Mouse (Mus musculus) stomach, embryonic 14.5 days (tissue): ENCODE results near the gene Scyl3. TPM values are rescaled to one million over a fixed set of nuclear protein-coding genes. Genes with fewer than 3 reads are reported as not detected.

Source experiments
- ATAC-seq: fragments of 200-750 bp; cut with Nextera tagmentation; 2 replicates; pipeline ENCODE4 v1.8.0; 2017; ENCODE audit warnings: low read depth, moderate TSS enrichment; ENCODE audit not compliant: insufficient number of reproducible peaks, insufficient read depth, low FRiP score
- H3K27ac ChIP-seq: fragments of 300-500 bp; sonication (generic); 2 replicates; pipeline ENCODE4 v1.5.1; 2014; ENCODE audit warnings: mild to moderate bottlenecking, low read length, moderate library complexity, mixed read lengths
- H3K27me3 ChIP-seq: fragments of 300-500 bp; sonication (generic); 2 replicates; pipeline ENCODE4 v1.6.1; 2014; ENCODE audit warnings: low read length, control low read depth, mixed read lengths; ENCODE audit not compliant: control insufficient read depth, insufficient read depth
- H3K36me3 ChIP-seq: fragments of 300-500 bp; sonication (generic); 2 replicates; pipeline ENCODE4 v1.6.1; 2014; ENCODE audit warnings: mild to moderate bottlenecking, control low read depth, low read length, moderate library complexity, mixed read lengths; ENCODE audit not compliant: control insufficient read depth, insufficient read depth
- H3K4me1 ChIP-seq: fragments of 300-500 bp; sonication (generic); 2 replicates; pipeline ENCODE4 v1.6.1; 2014; ENCODE audit warnings: low read length, control low read depth, mixed read lengths; ENCODE audit not compliant: control insufficient read depth, insufficient read depth
- H3K4me2 ChIP-seq: fragments of 300-500 bp; sonication (generic); replicated peaks from 2 replicates; pipeline ENCODE4 v1.6.1; 2014; ENCODE audit warnings: low read depth, low read length, control low read depth
- H3K4me3 ChIP-seq: fragments of 300-500 bp; sonication (generic); 2 replicates; pipeline ENCODE4 v1.5.1; 2014; ENCODE audit warnings: low read depth, low read length, control low read depth
- H3K9ac ChIP-seq: fragments of 300-500 bp; sonication (generic); replicated peaks from 2 replicates; pipeline ENCODE4 v1.6.1; 2014; ENCODE audit warnings: low read depth, mild to moderate bottlenecking, control low read depth, low read length, moderate library complexity, mixed read lengths
- H3K9me3 ChIP-seq: fragments of 300-500 bp; sonication (generic); 2 replicates; pipeline ENCODE4 v1.6.1; 2016; ENCODE audit warnings: low read depth, low read length, control low read depth; ENCODE audit not compliant: control insufficient read depth
- WGBS: fragments of 180-500 bp; shearing (Covaris S2); extraction: QIAGEN DNeasy Blood & Tissue Kit; methylation state at CpG from one replicate; pipeline ENCODE4 v1.1.7; 2014; 5-methylcytosine and 5-hydroxymethylcytosine counted together
- polyA plus RNA-seq: library from polyadenylated mRNA; unstranded; fragments of >200 nt; fragmentation: Nextera tagmentation; extraction: Ambion mirVana; gene quantifications from 2 replicates; pipeline ENCODE4 v1.2.1, GENCODE M21; 2014

Gene Scyl3
- polyA plus RNA-seq, result 16.6 and 22.6 TPM in 2 replicates

DNA sequence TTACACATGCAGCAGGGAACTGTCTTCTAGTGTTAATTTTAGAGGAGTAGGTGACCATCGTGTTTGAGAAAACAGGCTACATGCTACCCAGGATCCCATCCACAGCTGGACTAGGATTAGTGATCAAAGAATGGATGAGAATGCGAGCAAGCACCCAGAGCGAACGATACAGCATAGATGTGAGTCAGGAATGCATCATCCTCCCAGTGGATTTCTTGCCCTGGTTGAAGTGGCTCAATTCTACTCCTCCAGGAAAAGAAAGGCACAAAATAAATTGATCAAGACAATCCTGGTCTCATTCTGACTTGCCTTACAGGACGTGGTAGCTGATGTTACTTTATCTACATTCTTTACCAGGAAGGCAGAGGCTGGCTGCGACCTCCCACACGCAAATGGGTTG is at the start of gene Scyl3:
Gene Scyl3, plus strand, starts transcription at position 255 of the 400 bp plus-strand sequence.
- Histone ChIP-seq H3K4me1 (peaks cover 16% of the 10 kb centered on the region; the same call in 1 of the 2 replicates), H3K9me3 (no peaks in the 10 kb centered on the region), H3K27me3 (no peaks in the 10 kb centered on the region), H3K4me3 (peak within 1 kb of the TSS; percentile 89), H3K9ac (peak within 1 kb of the TSS; percentile 92), H3K27ac (peak within 1 kb of the TSS; percentile 67), H3K4me2 (peak within 1 kb of the TSS; percentile 80), H3K36me3 (peaks cover 5% of the 10 kb centered on the region; the same call in 1 of the 2 replicates)
- no peak for ATAC-seq
- 67% methylated on average over 7 of the region's 7 CpGs for WGBS

DNA sequence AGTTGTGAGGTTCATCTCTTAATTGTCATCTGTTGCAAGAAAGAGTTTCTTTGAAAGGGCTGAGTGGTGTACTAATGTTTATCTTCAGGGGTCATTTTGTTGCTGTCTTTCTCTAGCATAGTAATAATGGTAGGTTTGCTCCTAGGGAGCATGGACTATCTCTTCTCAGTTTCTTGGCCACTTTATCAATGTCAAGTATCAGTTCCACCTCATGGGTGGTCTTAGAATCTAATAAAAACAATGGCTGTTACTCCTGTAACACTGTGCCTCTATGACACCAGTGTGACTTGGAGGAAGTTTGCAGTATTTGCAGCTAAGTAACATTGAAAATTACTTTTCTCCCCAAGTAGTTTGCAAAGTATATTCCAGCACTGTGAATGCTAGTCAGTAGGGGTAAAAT is 39.3 kb upstream of the Scyl3 start:
- H3K9ac ChIP-seq, result no peak overlapping the region
- ATAC-seq, result no peak
- no peak overlapping the region for H3K4me2 ChIP-seq
- H3K27me3 ChIP-seq, result no peaks in the 10 kb centered on the region
- H3K9me3 ChIP-seq, result no peaks in the 10 kb centered on the region
- no peak overlapping the region for H3K27ac ChIP-seq
- no peaks in the 10 kb centered on the region for H3K4me1 ChIP-seq
- H3K4me3 ChIP-seq, result no peak overlapping the region
- peaks cover 2% of the 10 kb centered on the region; the same call in 1 of the 2 replicates for H3K36me3 ChIP-seq

DNA sequence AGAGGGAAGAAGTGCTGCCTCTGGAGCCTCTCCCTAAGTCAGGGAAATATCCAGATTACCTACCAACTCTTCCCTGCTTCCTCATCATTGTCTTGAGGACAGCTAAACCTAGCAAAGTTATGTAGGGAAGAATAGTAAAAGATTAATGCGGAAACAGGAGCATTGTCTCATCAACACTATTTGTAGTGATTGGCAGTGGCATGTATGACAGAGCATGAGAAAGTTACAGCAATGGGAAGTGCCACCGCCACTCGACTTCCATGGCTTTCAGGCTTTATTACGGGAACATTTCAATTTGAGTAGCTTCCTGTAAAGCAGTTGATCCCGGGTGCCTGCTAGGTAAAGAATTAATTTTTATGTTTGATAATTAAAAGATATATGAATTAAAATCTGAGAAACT is 35.6 kb upstream of the Scyl3 start:
- H3K4me1 ChIP-seq, result no peaks in the 10 kb centered on the region
- H3K4me3 ChIP-seq, result no peak overlapping the region
- no peaks in the 10 kb centered on the region for H3K9me3 ChIP-seq
- peaks cover 2% of the 10 kb centered on the region; the same call in 1 of the 2 replicates for H3K36me3 ChIP-seq
- no peaks in the 10 kb centered on the region for H3K27me3 ChIP-seq
- no peak overlapping the region for H3K9ac ChIP-seq
- H3K4me2 ChIP-seq, result no peak overlapping the region
- WGBS, result 92% methylated on average over 5 of the region's 5 CpGs
- ATAC-seq, result no peak
- H3K27ac ChIP-seq, result no peak overlapping the region

DNA sequence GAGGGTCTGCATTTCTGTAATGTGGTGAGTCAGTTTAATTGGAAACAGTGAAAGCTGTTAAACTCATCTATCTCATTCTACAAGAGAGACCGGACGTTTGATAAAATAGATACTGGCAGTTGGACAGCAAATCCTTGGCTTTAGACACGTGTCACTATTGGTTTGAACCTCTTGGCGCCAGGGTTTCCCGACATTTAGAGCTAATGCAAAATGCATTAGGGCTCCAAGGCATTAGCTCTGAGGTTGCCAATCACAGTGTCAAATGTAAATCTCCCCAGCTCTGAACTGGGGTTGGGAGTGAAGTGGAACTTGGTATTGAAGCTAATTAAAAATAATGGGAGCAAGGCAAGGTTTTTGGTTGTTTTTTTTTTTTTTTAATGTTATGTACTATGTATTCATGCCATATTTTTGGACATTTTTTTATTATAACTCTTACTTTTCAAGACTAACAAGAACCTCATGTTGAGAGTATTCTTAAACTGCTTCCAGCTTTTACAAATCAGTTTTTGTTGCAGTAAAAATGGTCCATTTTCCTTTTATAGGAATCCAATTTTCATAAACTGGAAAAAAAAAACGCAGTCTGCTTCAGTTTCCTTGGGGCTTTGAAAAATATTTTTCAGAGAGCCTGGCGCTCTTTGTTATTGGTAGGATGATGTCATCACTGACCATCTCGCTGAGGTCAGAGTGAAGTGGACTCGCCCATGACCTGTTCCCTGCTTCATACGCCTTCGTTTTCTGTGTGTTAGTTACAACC is 34.9 kb upstream of the Scyl3 start:
- ATAC-seq, result no peak
- Histone ChIP-seq H3K27me3 (no peaks in the 10 kb centered on the region), H3K9ac (no peak overlapping the region), H3K4me3 (no peak overlapping the region), H3K9me3 (no peaks in the 10 kb centered on the region), H3K4me1 (no peaks in the 10 kb centered on the region), H3K4me2 (no peak overlapping the region), H3K36me3 (peaks cover 2% of the 10 kb centered on the region; the same call in 1 of the 2 replicates), H3K27ac (no peak overlapping the region)
- WGBS, result 79% methylated on average over 11 of the region's 11 CpGs

DNA sequence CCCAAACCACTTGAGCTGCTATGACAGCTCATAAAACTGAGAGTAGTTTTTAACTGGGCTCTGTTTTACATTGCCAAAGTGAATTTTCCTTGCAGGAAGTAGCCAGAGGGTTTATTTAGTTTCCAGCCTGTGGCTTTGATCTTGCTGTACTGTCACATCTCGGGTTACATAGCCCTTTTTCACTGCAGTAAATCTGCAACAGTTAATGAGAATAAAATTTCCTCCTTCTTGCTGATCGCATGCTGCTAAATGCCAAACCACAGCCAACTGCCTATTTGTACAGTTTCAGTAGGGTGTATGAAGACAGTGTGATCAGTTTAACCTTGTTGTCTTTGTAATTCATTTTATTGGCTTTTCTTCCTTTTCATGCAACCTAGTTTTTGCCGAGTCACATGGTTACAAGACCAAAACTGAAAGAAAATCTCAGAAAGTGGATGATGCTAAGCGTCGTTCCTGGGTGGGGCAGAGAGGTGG is 30.6 kb upstream of the Scyl3 start:
- no peak for ATAC-seq
- H3K27ac ChIP-seq, result no peak overlapping the region
- H3K9me3 ChIP-seq, result no peaks in the 10 kb centered on the region
- no peak overlapping the region for H3K4me2 ChIP-seq
- 43% methylated on average over 5 of the region's 5 CpGs for WGBS
- no peak overlapping the region for H3K9ac ChIP-seq
- H3K27me3 ChIP-seq, result no peaks in the 10 kb centered on the region
- H3K4me1 ChIP-seq, result no peaks in the 10 kb centered on the region
- H3K36me3 ChIP-seq, result no peaks in the 10 kb centered on the region
- no peak overlapping the region for H3K4me3 ChIP-seq

DNA sequence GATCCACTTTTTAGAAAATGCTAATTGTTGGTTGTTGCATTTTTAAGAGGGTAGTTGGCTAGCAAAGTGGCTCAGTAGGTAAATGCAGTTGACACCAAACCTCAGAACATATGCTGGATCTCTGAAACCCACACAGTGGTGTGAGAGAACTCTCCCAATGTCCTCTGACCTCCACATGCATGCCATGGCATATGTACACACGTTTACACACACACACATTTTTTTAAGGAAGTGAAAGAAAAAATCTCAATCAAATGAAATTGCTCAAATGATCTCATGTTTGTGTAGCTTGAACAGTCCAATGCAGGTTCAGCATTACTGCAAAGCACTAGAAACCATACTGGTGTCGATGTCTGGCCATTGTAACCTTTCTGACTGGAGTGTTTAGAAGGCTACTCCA is 29.3 kb upstream of the Scyl3 start:
- Histone ChIP-seq H3K27ac (no peak overlapping the region), H3K4me1 (no peaks in the 10 kb centered on the region), H3K4me3 (no peak overlapping the region), H3K36me3 (no peaks in the 10 kb centered on the region), H3K9ac (no peak overlapping the region), H3K27me3 (no peaks in the 10 kb centered on the region), H3K9me3 (no peaks in the 10 kb centered on the region), H3K4me2 (no peak overlapping the region)
- 89% methylated on average over 2 of the region's 2 CpGs for WGBS
- no peak for ATAC-seq

DNA sequence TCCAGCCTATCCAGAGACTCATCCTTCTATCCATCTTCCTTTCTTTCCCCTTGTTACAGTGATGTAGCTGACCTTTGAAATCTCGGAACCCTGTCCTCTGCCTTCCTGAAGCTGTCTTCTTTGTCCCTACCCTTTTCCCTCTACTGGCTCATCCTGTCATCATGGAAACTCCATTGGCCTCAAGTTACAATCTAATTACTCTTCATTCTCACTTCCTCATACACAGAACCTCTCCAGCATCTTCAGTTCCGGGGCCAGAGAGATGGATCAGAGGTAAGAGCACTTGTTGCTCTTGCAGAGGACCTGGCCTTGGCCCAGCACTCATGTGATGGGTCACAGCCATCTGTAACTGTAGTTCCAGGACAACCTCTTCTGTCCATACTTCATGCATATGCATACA is 28.7 kb upstream of the Scyl3 start:
- no peak for ATAC-seq

DNA sequence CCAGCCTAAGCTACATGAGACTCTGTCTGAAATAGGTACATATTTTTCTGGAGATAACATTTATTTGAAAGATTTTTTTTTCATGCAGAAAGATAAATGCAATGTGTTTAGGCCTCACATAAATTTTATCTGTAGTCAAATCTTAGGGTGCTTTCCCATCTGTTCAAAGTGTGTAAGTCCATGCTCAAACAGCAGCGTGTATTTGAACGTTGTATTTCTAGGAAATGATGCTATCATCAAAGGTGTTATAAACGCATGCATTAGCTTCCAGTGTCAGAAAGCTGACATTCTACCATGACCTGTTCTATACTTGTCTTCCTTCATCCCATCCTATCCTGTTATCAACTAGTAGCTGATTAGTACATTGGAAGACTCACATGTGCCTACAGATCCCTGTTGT is 25.5 kb upstream of the Scyl3 start:
- Histone ChIP-seq H3K36me3 (no peaks in the 10 kb centered on the region), H3K9me3 (no peaks in the 10 kb centered on the region), H3K27me3 (no peaks in the 10 kb centered on the region), H3K4me3 (no peak overlapping the region), H3K9ac (no peak overlapping the region), H3K27ac (no peak overlapping the region), H3K4me1 (0 out of 2 replicates have a peak, but pooled peaks cover 7% of the 10 kb centered on the region), H3K4me2 (no peak overlapping the region)
- WGBS, result 88% methylated on average over 3 of the region's 3 CpGs
- no peak for ATAC-seq

More for the DNA sequence above, 28.7 kb upstream of the Scyl3 start:
- 85% methylated on average over 2 of the region's 2 CpGs for WGBS
- Histone ChIP-seq H3K4me1 (no peaks in the 10 kb centered on the region), H3K27me3 (no peaks in the 10 kb centered on the region), H3K27ac (no peak overlapping the region), H3K9ac (no peak overlapping the region), H3K36me3 (no peaks in the 10 kb centered on the region), H3K4me2 (no peak overlapping the region), H3K9me3 (no peaks in the 10 kb centered on the region), H3K4me3 (no peak overlapping the region)
